Mouse (Mus musculus) thymus, adult 2 months (tissue): ENCODE data around the gene Zfp655.

Experiments
- CTCF ChIP-seq: fragments of 200-500 bp; IDR thresholded peaks from 2 replicates; pipeline ENCODE4 v1.5.1; 2012; ENCODE audit warnings: mild to moderate bottlenecking, control low read depth, low read length, moderate library complexity, borderline replicate concordance; ENCODE audit not compliant: control insufficient read depth, poor library complexity, insufficient read depth; ENCODE audit errors: extremely low read depth
- POLR2A ChIP-seq: fragments of 200-500 bp; IDR thresholded peaks from 2 replicates; pipeline ENCODE4 v1.6.1; 2012; ENCODE audit warnings: mild to moderate bottlenecking, low read length, control low read depth, moderate library complexity; ENCODE audit not compliant: control insufficient read depth, poor library complexity, insufficient read depth; ENCODE audit errors: extremely low read depth

- no peak for TF ChIP-seq CTCF
- TF ChIP-seq POLR2A, result no peak
Observed at GRCm38 (mm10) chr5:145200387-145200786, 31.1 kb upstream of the Zfp655 start.
